Mouse (Mus musculus) spleen, embryonic (tissue): ENCODE measurements around the gene Ptpn5.

Source experiments
- CTCF ChIA-PET: fragments of 350-600 bp; sonication (Branson Sonifier 250); formaldehyde crosslinking; loops from one replicate; lab custom pipeline; 2022; lab: Charles Lee

Gene Ptpn5

GRCm38 (mm10) chr7:47133331-47133730 lies at the start of gene Ptpn5:
TSS of gene Ptpn5 (minus strand) at chr7:47133684.
- CTCF ChIA-PET = no interaction called here

- CTCF ChIA-PET = no interaction called here
These were observed 37.3 kb upstream of the Ptpn5 start for GRCm38 (mm10) chr7:47170814-47171213.

GRCm38 (mm10) chr7:47165028-47165427 lies 31.5 kb upstream of the Ptpn5 start:
- CTCF ChIA-PET = interaction anchor here (0.7 kb wide), 1 partner anchor 189 kb away, joined by 6 read pairs; no protein-coding TSS in a partner anchor

GRCm38 (mm10) chr7:47163203-47163602 lies 29.7 kb upstream of the Ptpn5 start:
- CTCF ChIA-PET = no interaction called here

GRCm38 (mm10) chr7:47158451-47158850 lies 25.0 kb upstream of the Ptpn5 start:
- CTCF ChIA-PET = no interaction called here

GRCm38 (mm10) chr7:47157743-47158142 lies 24.3 kb upstream of the Ptpn5 start:
- CTCF ChIA-PET = no interaction called here

- CTCF ChIA-PET = interaction anchor here (0.5 kb wide), 1 partner anchor 21 kb away, joined by 6 read pairs; no protein-coding TSS in a partner anchor
These were observed 22.4 kb upstream of the Ptpn5 start for GRCm38 (mm10) chr7:47155849-47156248.

GRCm38 (mm10) chr7:47155396-47155795 lies 21.9 kb upstream of the Ptpn5 start:
- CTCF ChIA-PET = interaction anchor here (0.7 kb wide), 1 partner anchor 609 kb away, joined by 7 read pairs; no protein-coding TSS in a partner anchor

- CTCF ChIA-PET = interaction anchor here (0.7 to 1.4 kb wide), 2 partner anchors 14 to 134 kb away, joined by 4 to 8 read pairs; no protein-coding TSS in a partner anchor
These were observed 17.1 kb upstream of the Ptpn5 start for GRCm38 (mm10) chr7:47150420-47151061.

- CTCF ChIA-PET = interaction anchor here (0.6 to 0.7 kb wide), 2 partner anchors 187 to 188 kb away, joined by 3 to 4 read pairs; no protein-coding TSS in a partner anchor
These were observed 14.8 kb upstream of the Ptpn5 start for GRCm38 (mm10) chr7:47148298-47148697.

GRCm38 (mm10) chr7:47146034-47146812 lies 12.7 kb upstream of the Ptpn5 start:
- CTCF ChIA-PET = interaction anchor here (0.7 to 1.3 kb wide), 2 partner anchors 64 to 124 kb away, joined by 3 to 6 read pairs; no protein-coding TSS in a partner anchor

- CTCF ChIA-PET = no interaction called here
These were observed 10.8 kb upstream of the Ptpn5 start for GRCm38 (mm10) chr7:47144299-47144698.

GRCm38 (mm10) chr7:47139823-47140325 lies 6.4 kb upstream of the Ptpn5 start:
- CTCF ChIA-PET = interaction anchor here (1.2 kb wide), 1 partner anchor 118 kb away, joined by 3 read pairs; no protein-coding TSS in a partner anchor

- CTCF ChIA-PET = interaction anchor here (0.6 kb wide), 1 partner anchor 22 kb away, joined by 6 read pairs; no protein-coding TSS in a partner anchor
These were observed 1.1 kb upstream of the Ptpn5 start for GRCm38 (mm10) chr7:47134570-47134969.

GRCm38 (mm10) chr7:47132931-47133260 lies 588 bp downstream of the Ptpn5 start:
- CTCF ChIA-PET = no interaction called here

GRCm38 (mm10) chr7:47132180-47132930 lies 1.1 kb downstream of the Ptpn5 start:
- CTCF ChIA-PET = no interaction called here

GRCm38 (mm10) chr7:47131840-47132179 lies 1.7 kb downstream of the Ptpn5 start:
- CTCF ChIA-PET = no interaction called here

- CTCF ChIA-PET = no interaction called here
These were observed 2.2 kb downstream of the Ptpn5 start for GRCm38 (mm10) chr7:47131258-47131657.

GRCm38 (mm10) chr7:47122026-47122425 lies 11.5 kb downstream of the Ptpn5 start:
- CTCF ChIA-PET = no interaction called here

- CTCF ChIA-PET = no interaction called here
These were observed 16.8 kb downstream of the Ptpn5 start for GRCm38 (mm10) chr7:47116666-47117065.

GRCm38 (mm10) chr7:47115491-47115890 lies 18.0 kb downstream of the Ptpn5 start:
- CTCF ChIA-PET = no interaction called here

GRCm38 (mm10) chr7:47113383-47113782 lies 20.1 kb downstream of the Ptpn5 start:
- CTCF ChIA-PET = no interaction called here
